Mouse (Mus musculus): ENCODE data around the gene Lif.

GRCm38 (mm10) chr11:4306086-4306485 lies 48.7 kb downstream of the Lif start:
- no peak for TF ChIP-seq POLR2A (IDR thresholded peaks at IDR 0.05; ENCODE audit: insufficient read depth, low read depth, low read length)
- no peak for TF ChIP-seq CTCF (IDR thresholded peaks at IDR 0.05; ENCODE audit: insufficient read depth, low read depth, low read length)
